Mouse (Mus musculus): ENCODE results near the gene Gm9195. TPM values are rescaled to one million over a fixed set of nuclear protein-coding genes. Genes with fewer than 3 reads are reported as not detected.

Gm9195 gene
- 0.03 TPM in 1 of 2 replicates, not detected in the other for polyA plus RNA-seq (2014; fragmentation: Nextera tagmentation; extraction: Ambion mirVana)

DNA sequence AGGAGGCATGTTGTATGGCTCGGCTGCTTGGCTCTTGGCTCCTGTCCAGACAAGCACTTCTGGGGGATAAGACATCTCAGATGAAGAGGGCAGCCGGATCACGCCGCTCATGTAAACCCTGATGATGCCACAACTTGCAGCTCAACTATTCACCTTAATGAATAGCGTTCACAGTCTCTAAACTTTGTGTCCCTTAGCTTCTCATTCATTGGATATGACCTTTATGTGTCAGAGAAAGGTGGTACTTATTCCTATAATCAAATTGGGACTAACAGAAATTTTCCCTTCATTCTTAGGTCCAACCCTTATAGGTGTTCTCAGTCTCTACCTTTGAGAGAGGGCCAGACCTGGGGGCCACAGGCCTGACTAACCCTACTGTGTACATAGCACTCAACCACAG lies at the start of gene Gm9195:
TSS of gene Gm9195 (minus strand) at position 101 of the 400 bp plus-strand sequence.
- H3K4me2 ChIP-seq (ENCODE audit: low read depth, low read length) = no peak within 1 kb of the TSS
- no peaks in the 10 kb centered on the region for H3K27me3 ChIP-seq (replicated peaks; ENCODE audit: control insufficient read depth, insufficient read depth, low read length)
- 81% methylated on average over 5 of the region's 5 CpGs for WGBS
- ATAC-seq (ENCODE audit: low read depth) = no peak
- no peaks in the 10 kb centered on the region for H3K4me1 ChIP-seq (ENCODE audit: control insufficient read depth, insufficient read depth, low read length)
- H3K36me3 ChIP-seq (ENCODE audit: control insufficient read depth, insufficient read depth, low read length) = no peaks in the 10 kb centered on the region
- no peak within 1 kb of the TSS for H3K27ac ChIP-seq (replicated peaks; ENCODE audit: low read depth, low read length)
- no peaks in the 10 kb centered on the region for H3K9me3 ChIP-seq (ENCODE audit: control insufficient read depth, low read length)
- no peak within 1 kb of the TSS for H3K4me3 ChIP-seq (ENCODE audit: low read depth, low read length)
- no peak within 1 kb of the TSS for H3K9ac ChIP-seq (ENCODE audit: low read depth, low read length)
- DNase-seq (ENCODE audit: low spot score) = no peak

DNA sequence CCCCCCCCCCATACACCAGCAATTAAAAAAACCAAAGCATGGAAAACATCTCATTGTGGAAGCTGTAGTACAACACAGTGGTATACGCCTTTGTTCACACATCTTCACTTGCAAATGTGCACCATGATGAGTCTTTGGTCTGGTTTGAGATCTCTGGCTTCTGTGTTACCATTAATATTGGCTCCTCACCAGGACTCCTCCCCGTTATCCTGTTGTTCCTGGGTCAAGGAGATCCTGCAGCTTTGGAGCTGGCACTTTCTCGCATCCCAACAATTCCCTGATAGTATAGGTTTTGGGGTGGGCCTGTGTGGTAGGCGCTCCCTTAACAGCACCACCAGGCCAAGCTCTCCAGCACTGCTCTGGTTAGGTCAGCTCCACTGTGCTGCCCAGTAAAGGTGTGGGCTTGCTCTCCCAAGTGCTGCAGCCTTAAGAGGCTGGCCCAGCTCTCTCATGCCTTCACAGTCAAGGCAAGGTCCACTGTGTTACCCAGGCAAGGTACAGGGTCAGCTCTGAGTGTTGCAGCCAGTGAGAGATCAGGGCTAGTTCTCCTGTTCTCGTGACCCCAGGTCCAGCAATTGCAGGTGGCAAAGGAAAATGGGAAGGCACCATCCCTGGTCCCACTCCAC lies 44.9 kb upstream of the Gm9195 start:
- H3K4me3 ChIP-seq (ENCODE audit: low read depth, low read length) = no peak overlapping the region
- H3K36me3 ChIP-seq (ENCODE audit: control insufficient read depth, insufficient read depth, low read length) = peaks cover 30% of the 10 kb centered on the region
- ATAC-seq (ENCODE audit: low read depth) = no peak

DNA sequence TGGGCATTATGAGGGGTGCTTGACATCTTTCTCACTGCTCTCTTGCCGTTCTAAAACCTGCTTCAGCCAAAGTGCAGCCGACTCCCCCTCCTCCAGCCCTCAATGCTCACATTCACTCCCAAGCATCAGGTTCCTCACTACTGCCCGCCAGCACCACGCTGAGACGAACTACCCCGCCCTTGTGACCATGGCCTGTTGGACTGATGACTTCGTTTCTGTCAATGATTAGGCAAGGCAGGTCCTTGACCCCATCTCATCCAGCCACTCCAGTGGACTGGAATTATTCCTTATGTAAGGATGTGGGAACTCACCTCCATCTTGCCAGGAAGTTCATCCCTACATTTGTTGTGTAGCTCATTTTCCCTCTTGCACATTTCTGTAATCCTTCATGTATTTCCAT lies 42.2 kb upstream of the Gm9195 start:
- WGBS = 76% methylated on average over 7 of the region's 7 CpGs
- no peak overlapping the region for H3K9ac ChIP-seq (ENCODE audit: low read depth, low read length)
- H3K27me3 ChIP-seq (replicated peaks; ENCODE audit: control insufficient read depth, insufficient read depth, low read length) = peaks cover 21% of the 10 kb centered on the region
- no peak for DNase-seq (ENCODE audit: low spot score)
- H3K36me3 ChIP-seq (ENCODE audit: control insufficient read depth, insufficient read depth, low read length) = peaks cover 6% of the 10 kb centered on the region; the same call in 1 of the 2 replicates
- H3K4me2 ChIP-seq (ENCODE audit: low read depth, low read length) = no peak overlapping the region
- no peak overlapping the region for H3K4me3 ChIP-seq (ENCODE audit: low read depth, low read length)
- no peaks in the 10 kb centered on the region for H3K4me1 ChIP-seq (ENCODE audit: control insufficient read depth, insufficient read depth, low read length)
- no peaks in the 10 kb centered on the region for H3K9me3 ChIP-seq (ENCODE audit: control insufficient read depth, low read length)
- no peak for ATAC-seq (ENCODE audit: low read depth)
- H3K27ac ChIP-seq (replicated peaks; ENCODE audit: low read depth, low read length) = no peak overlapping the region

More for the DNA sequence above, 44.9 kb upstream of the Gm9195 start:
- 88% methylated on average over 5 of the region's 5 CpGs for WGBS
- Histone ChIP-seq H3K27ac (replicated peaks; ENCODE audit: low read depth, low read length) (no peak overlapping the region), H3K4me2 (ENCODE audit: low read depth, low read length) (no peak overlapping the region), H3K9me3 (ENCODE audit: control insufficient read depth, low read length) (no peaks in the 10 kb centered on the region), H3K4me1 (ENCODE audit: control insufficient read depth, insufficient read depth, low read length) (no peaks in the 10 kb centered on the region), H3K27me3 (replicated peaks; ENCODE audit: control insufficient read depth, insufficient read depth, low read length) (peaks cover 18% of the 10 kb centered on the region), H3K9ac (ENCODE audit: low read depth, low read length) (no peak overlapping the region)
- DNase-seq (ENCODE audit: low spot score) = no peak

- H3K4me2 ChIP-seq (ENCODE audit: low read depth, low read length) = peak overlapping the region; percentile 88
- 0 out of 2 replicates have a peak, but pooled peaks cover 4% of the 10 kb centered on the region for H3K36me3 ChIP-seq (ENCODE audit: control insufficient read depth, insufficient read depth, low read length)
- H3K9ac ChIP-seq (ENCODE audit: low read depth, low read length) = peak overlapping the region; percentile 40
- 1% methylated on average over 46 of the region's 54 CpGs for WGBS
- no peaks in the 10 kb centered on the region for H3K4me1 ChIP-seq (ENCODE audit: control insufficient read depth, insufficient read depth, low read length)
- H3K27ac ChIP-seq (replicated peaks; ENCODE audit: low read depth, low read length) = no peak overlapping the region
- DNase-seq (ENCODE audit: low spot score) = peak; percentile 46
- H3K4me3 ChIP-seq (ENCODE audit: low read depth, low read length) = peak overlapping the region; percentile 43
- peak; percentile 84 for ATAC-seq (ENCODE audit: low read depth)
- H3K9me3 ChIP-seq (ENCODE audit: control insufficient read depth, low read length) = no peaks in the 10 kb centered on the region
- peaks cover 21% of the 10 kb centered on the region for H3K27me3 ChIP-seq (replicated peaks; ENCODE audit: control insufficient read depth, insufficient read depth, low read length)
Observed at GRCm38 (mm10) chr14:72532028-72532917, 40.6 kb upstream of the Gm9195 start.

- Histone ChIP-seq H3K4me3 (ENCODE audit: low read depth, low read length) (no peak overlapping the region), H3K27ac (replicated peaks; ENCODE audit: low read depth, low read length) (no peak overlapping the region), H3K4me2 (ENCODE audit: low read depth, low read length) (no peak overlapping the region), H3K9me3 (ENCODE audit: control insufficient read depth, low read length) (no peaks in the 10 kb centered on the region), H3K36me3 (ENCODE audit: control insufficient read depth, insufficient read depth, low read length) (no peaks in the 10 kb centered on the region), H3K4me1 (ENCODE audit: control insufficient read depth, insufficient read depth, low read length) (no peaks in the 10 kb centered on the region), H3K9ac (ENCODE audit: low read depth, low read length) (no peak overlapping the region), H3K27me3 (replicated peaks; ENCODE audit: control insufficient read depth, insufficient read depth, low read length) (peaks cover 9% of the 10 kb centered on the region)
- DNase-seq (ENCODE audit: low spot score) = no peak
- WGBS = 55% methylated on average over 1 of the region's 1 CpGs
- ATAC-seq (ENCODE audit: low read depth) = no peak
Observed at GRCm38 (mm10) chr14:72527126-72527525, 35.5 kb upstream of the Gm9195 start.

DNA sequence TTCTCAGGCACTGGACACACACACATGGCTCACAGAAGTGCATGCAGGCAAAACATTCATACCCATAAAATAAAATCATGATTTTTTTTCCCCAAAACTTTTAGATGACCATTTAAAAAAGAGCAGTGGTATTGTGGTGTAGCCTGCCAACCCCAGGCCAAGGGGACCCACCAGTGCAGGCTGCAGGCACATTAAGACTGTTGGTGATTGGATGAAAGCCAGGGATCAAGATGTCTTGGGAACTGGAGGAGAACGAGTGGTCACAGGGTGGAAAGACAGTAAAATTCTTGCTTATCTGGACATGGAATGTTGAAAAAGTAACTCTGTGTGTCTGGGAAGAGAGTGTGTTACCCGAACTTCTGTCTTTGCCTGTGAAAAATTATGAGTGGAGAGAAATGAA lies 27.9 kb upstream of the Gm9195 start:
- Histone ChIP-seq H3K9me3 (ENCODE audit: control insufficient read depth, low read length) (no peaks in the 10 kb centered on the region), H3K36me3 (ENCODE audit: control insufficient read depth, insufficient read depth, low read length) (no peaks in the 10 kb centered on the region), H3K4me2 (ENCODE audit: low read depth, low read length) (no peak overlapping the region), H3K9ac (ENCODE audit: low read depth, low read length) (no peak overlapping the region), H3K27me3 (replicated peaks; ENCODE audit: control insufficient read depth, insufficient read depth, low read length) (no peaks in the 10 kb centered on the region), H3K27ac (replicated peaks; ENCODE audit: low read depth, low read length) (no peak overlapping the region), H3K4me3 (ENCODE audit: low read depth, low read length) (no peak overlapping the region), H3K4me1 (ENCODE audit: control insufficient read depth, insufficient read depth, low read length) (no peaks in the 10 kb centered on the region)
- ATAC-seq (ENCODE audit: low read depth) (no peak), DNase-seq (ENCODE audit: low spot score) (no peak)
- WGBS = 57% methylated on average over 2 of the region's 2 CpGs

DNA sequence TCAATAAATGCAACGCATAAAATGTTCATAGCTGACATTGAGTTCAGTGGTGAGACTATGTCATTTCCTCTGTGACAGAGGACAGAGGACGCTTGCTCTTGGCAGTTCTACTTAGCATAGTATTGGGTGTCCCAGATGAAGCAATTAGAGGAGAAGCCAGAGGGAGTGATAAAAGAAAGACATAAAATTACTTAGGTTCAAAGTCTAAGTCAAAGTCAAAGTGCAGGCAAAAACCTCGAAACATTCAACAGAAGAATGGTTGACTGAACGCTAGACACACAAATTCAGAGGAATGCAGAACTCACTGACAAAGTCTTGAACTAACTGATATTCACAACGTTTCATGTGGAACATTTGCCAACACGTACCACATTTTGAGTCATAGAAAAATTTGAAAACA lies 27.1 kb upstream of the Gm9195 start:
- DNase-seq (ENCODE audit: low spot score) (no peak), ATAC-seq (ENCODE audit: low read depth) (no peak)
- H3K9me3 ChIP-seq (ENCODE audit: control insufficient read depth, low read length) = no peaks in the 10 kb centered on the region
- no peak overlapping the region for H3K4me2 ChIP-seq (ENCODE audit: low read depth, low read length)
- H3K9ac ChIP-seq (ENCODE audit: low read depth, low read length) = no peak overlapping the region
- 74% methylated on average over 6 of the region's 6 CpGs for WGBS
- no peak overlapping the region for H3K27ac ChIP-seq (replicated peaks; ENCODE audit: low read depth, low read length)
- H3K4me1 ChIP-seq (ENCODE audit: control insufficient read depth, insufficient read depth, low read length) = no peaks in the 10 kb centered on the region
- H3K4me3 ChIP-seq (ENCODE audit: low read depth, low read length) = no peak overlapping the region
- H3K27me3 ChIP-seq (replicated peaks; ENCODE audit: control insufficient read depth, insufficient read depth, low read length) = no peaks in the 10 kb centered on the region
- H3K36me3 ChIP-seq (ENCODE audit: control insufficient read depth, insufficient read depth, low read length) = no peaks in the 10 kb centered on the region

GRCm38 (mm10) chr14:72516376-72516775 lies 24.7 kb upstream of the Gm9195 start:
- peak; percentile 62; the same call in 1 of the 2 replicates for ATAC-seq (ENCODE audit: low read depth)
- no peak overlapping the region for H3K4me3 ChIP-seq (ENCODE audit: low read depth, low read length)
- WGBS = 21% methylated on average over 5 of the region's 5 CpGs
- no peaks in the 10 kb centered on the region for H3K27me3 ChIP-seq (replicated peaks; ENCODE audit: control insufficient read depth, insufficient read depth, low read length)
- no peak overlapping the region for H3K4me2 ChIP-seq (ENCODE audit: low read depth, low read length)
- H3K9me3 ChIP-seq (ENCODE audit: control insufficient read depth, low read length) = no peaks in the 10 kb centered on the region
- peak; percentile 66 for DNase-seq (ENCODE audit: low spot score)
- no peak overlapping the region for H3K9ac ChIP-seq (ENCODE audit: low read depth, low read length)
- no peak overlapping the region for H3K27ac ChIP-seq (replicated peaks; ENCODE audit: low read depth, low read length)
- no peaks in the 10 kb centered on the region for H3K4me1 ChIP-seq (ENCODE audit: control insufficient read depth, insufficient read depth, low read length)
- no peaks in the 10 kb centered on the region for H3K36me3 ChIP-seq (ENCODE audit: control insufficient read depth, insufficient read depth, low read length)
